Mouse (Mus musculus) inflammation-experienced regulatory T-cells, adult 16 weeks (primary cell): ENCODE measurements around the gene Zfp759. TPM values are rescaled to one million over a fixed set of nuclear protein-coding genes. Genes with fewer than 3 reads are reported as not detected.

Source experiments
- polyA plus RNA-seq: library from polyadenylated mRNA; unstranded; fragments of 100-300 nt; shearing (Covaris generic); gene quantifications from one replicate; pipeline ENCODE4 v1.2.1, GENCODE M21; 2017

The Zfp759 gene
- polyA plus RNA-seq: 2.9 TPM

GRCm38 (mm10) chr13:67121360-67121759 lies at the start of gene Zfp759:
Gene Zfp759 (plus strand): TSS chr13:67121660.

GRCm38 (mm10) chr13:67097876-67098275 lies 23.6 kb upstream of the Zfp759 start, which contains the start of gene Zfp708:
Gene Zfp708 (minus strand): TSS chr13:67097976.

GRCm38 (mm10) chr13:67108194-67108820 lies 13.2 kb upstream of the Zfp759 start, which contains the start of gene Gm28557:
Gene Gm28557 (minus strand): TSS chr13:67108604.

GRCm38 (mm10) chr13:67116163-67116562 lies 5.3 kb upstream of the Zfp759 start, which contains the start of gene Rslcan18:
Gene Rslcan18 (minus strand): TSS chr13:67116263.

GRCm38 (mm10) chr13:67172991-67173722 lies 51.7 kb downstream of the Zfp759 start, which contains the start of gene Rsl1:
Gene Rsl1 (plus strand): TSS chr13:67173182.

Other genes starting within 250 kb of the Zfp759 start
- 2.8 TPM for gene Gm10767, start 216.7 kb upstream of the Zfp759 start, polyA plus RNA-seq
- gene Zfp712, start 60.5 kb upstream of the Zfp759 start, polyA plus RNA-seq: 9.9 TPM
- gene Zfp708, start 23.7 kb upstream of the Zfp759 start, polyA plus RNA-seq: 5.9 TPM
- gene Gm28557, start 13.1 kb upstream of the Zfp759 start, polyA plus RNA-seq: 5.3 TPM
- 0.71 TPM for gene Rslcan18, start 5.4 kb upstream of the Zfp759 start, polyA plus RNA-seq
- gene Rsl1, start 51.5 kb downstream of the Zfp759 start, polyA plus RNA-seq: 17.9 TPM
- gene Zfp455, start 72.8 kb downstream of the Zfp759 start, polyA plus RNA-seq: 7.4 TPM
- 3.5 TPM for gene Zfp458, start 156.8 kb downstream of the Zfp759 start, polyA plus RNA-seq
- 0.38 TPM for gene Zfp457, start 184.8 kb downstream of the Zfp759 start, polyA plus RNA-seq
- gene Zfp595, start 210.9 kb downstream of the Zfp759 start, polyA plus RNA-seq: 7.6 TPM
- 4.0 TPM for gene Gm28044, start 238.9 kb downstream of the Zfp759 start, polyA plus RNA-seq
- 2.8 TPM for gene Zfp953, start 238.9 kb downstream of the Zfp759 start, polyA plus RNA-seq